Mouse (Mus musculus) embryonic facial prominence, embryonic 14.5 days (tissue): ENCODE measurements at regions not wholly inside any gene's neighbourhood (a gene's known extent, or its start where the extent isn't known, plus 50 kb on each side); places are given as distances from the start of the nearest gene placed in this dataset.

ENCODE experiments used
- ATAC-seq: fragments of 200-750 bp; cut with Nextera tagmentation; 2 replicates; pipeline ENCODE4 v1.8.0; 2017; ENCODE audit warnings: low read depth, moderate number of reproducible peaks, moderate TSS enrichment
- DNase-seq: peaks from one replicate; pipeline ENCODE4 v3.0.0-alpha.2; 2015; ENCODE audit warnings: low spot score
- H3K27ac ChIP-seq: fragments of 300-500 bp; sonication (generic); replicated peaks from 2 replicates; pipeline ENCODE4 v1.5.1; 2014; ENCODE audit warnings: low read depth, mild to moderate bottlenecking, low read length, moderate library complexity
- H3K27me3 ChIP-seq: fragments of 300-500 bp; sonication (generic); replicated peaks from 2 replicates; pipeline ENCODE4 v1.6.1; 2014; ENCODE audit warnings: low read length; ENCODE audit not compliant: control insufficient read depth, insufficient read depth
- H3K36me3 ChIP-seq: fragments of 300-500 bp; sonication (generic); 2 replicates; pipeline ENCODE4 v1.6.1; 2014; ENCODE audit warnings: low read length, mixed read lengths; ENCODE audit not compliant: control insufficient read depth, insufficient read depth
- H3K4me1 ChIP-seq: fragments of 300-500 bp; sonication (generic); 2 replicates; pipeline ENCODE4 v1.6.1; 2014; ENCODE audit warnings: antibody characterized with exemption, low read length; ENCODE audit not compliant: control insufficient read depth, insufficient read depth
- H3K4me2 ChIP-seq: fragments of 300-500 bp; sonication (generic); 2 replicates; pipeline ENCODE4 v1.6.1; 2014; ENCODE audit warnings: low read depth, mild to moderate bottlenecking, low read length, moderate library complexity, mixed read lengths
- H3K4me3 ChIP-seq: fragments of 300-500 bp; sonication (generic); 2 replicates; pipeline ENCODE4 v1.5.1; 2014; ENCODE audit warnings: low read depth, mild to moderate bottlenecking, low read length
- H3K9ac ChIP-seq: fragments of 300-500 bp; sonication (generic); 2 replicates; pipeline ENCODE4 v1.6.1; 2014; ENCODE audit warnings: low read depth, mild to moderate bottlenecking, low read length, moderate library complexity, mixed read lengths
- H3K9me3 ChIP-seq: fragments of 300-500 bp; sonication (generic); 2 replicates; pipeline ENCODE4 v1.6.1; 2016; ENCODE audit warnings: low read length; ENCODE audit not compliant: control insufficient read depth
- WGBS: fragments of 180-500 bp; shearing (Covaris S2); extraction: QIAGEN DNeasy Blood & Tissue Kit; methylation state at CpG from one replicate; pipeline ENCODE4 v1.1.7; 2014; 5-methylcytosine and 5-hydroxymethylcytosine counted together

GRCm38 (mm10) chr4:94439159-94439836 lies 117.0 kb upstream of the Gm10306 start:
- H3K27ac ChIP-seq, result no peak overlapping the region
- H3K27me3 ChIP-seq, result no peaks in the 10 kb centered on the region
- WGBS, result 74% methylated on average over 6 of the region's 6 CpGs
- H3K4me1 ChIP-seq, result no peaks in the 10 kb centered on the region
- H3K4me2 ChIP-seq, result no peak overlapping the region
- H3K36me3 ChIP-seq, result no peaks in the 10 kb centered on the region
- H3K4me3 ChIP-seq, result no peak overlapping the region
- ATAC-seq (no peak), DNase-seq (no peak)
- H3K9ac ChIP-seq, result no peak overlapping the region
- H3K9me3 ChIP-seq, result no peaks in the 10 kb centered on the region

- 76% methylated on average over 4 of the region's 4 CpGs for WGBS
- no peak for ATAC-seq
- DNase-seq, result no peak
These were observed 109.7 kb upstream of the Gm10306 start for GRCm38 (mm10) chr4:94446604-94447003.

More at GRCm38 (mm10) chr4:94446604-94447003, 109.7 kb upstream of the Gm10306 start:
- H3K4me3 ChIP-seq, result no peak overlapping the region
- no peaks in the 10 kb centered on the region for H3K9me3 ChIP-seq
- H3K4me1 ChIP-seq, result no peaks in the 10 kb centered on the region
- H3K9ac ChIP-seq, result no peak overlapping the region
- H3K4me2 ChIP-seq, result no peak overlapping the region
- no peaks in the 10 kb centered on the region for H3K27me3 ChIP-seq
- no peak overlapping the region for H3K27ac ChIP-seq
- no peaks in the 10 kb centered on the region for H3K36me3 ChIP-seq
